Mouse (Mus musculus) spleen, postnatal 14 days (tissue): Measurements from ENCODE around the gene Pam.

Source experiments
- DNase-seq, 2 experiments: peaks; one replicate each; pipeline ENCODE4 v3.0.0; 2021 to 2022; ENCODE audit warnings: low spot score in 2 of 2

Gene Pam

DNA sequence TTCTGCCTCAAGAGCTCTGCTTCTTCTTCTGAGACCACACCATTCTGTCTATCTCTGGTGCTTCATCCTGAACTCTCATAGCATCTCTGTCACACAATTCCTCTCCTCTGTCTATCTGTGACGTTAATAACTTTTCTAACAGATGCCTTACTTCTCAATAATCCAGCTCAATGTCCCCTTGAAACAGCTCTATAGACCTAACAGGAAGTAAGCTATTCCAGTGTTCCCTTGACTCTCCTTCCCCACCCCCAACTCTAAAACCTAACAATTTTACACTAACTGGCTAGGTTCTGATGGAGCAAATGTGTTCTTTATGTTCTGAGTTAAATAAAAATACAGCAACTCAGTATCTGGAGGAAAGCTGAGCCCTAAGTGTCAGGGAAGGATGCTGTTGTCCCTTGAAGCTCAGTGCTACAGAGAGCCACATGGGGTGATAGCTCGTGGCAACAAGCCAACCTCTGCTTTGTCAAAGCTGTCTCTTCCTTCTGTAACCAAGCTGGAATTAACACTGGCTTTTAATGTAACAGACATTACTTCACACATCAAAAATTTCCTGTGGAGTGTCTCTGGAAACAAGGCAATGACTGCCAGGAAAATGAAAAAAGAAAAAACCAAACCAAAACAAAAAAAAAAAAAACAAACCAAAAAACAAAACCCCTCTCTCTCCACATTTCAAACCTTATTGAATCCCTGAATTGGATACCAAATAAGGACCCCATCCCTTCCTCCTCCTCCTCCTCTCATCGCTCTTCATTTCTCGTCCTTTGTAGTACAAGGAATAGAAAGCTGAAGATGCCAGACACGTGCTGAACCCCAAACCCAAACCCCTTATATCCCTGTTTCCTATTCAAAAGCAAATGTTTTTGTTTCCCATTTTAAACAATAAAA lies 261.7 kb downstream of the Pam start:
- DNase-seq: no peak

DNA sequence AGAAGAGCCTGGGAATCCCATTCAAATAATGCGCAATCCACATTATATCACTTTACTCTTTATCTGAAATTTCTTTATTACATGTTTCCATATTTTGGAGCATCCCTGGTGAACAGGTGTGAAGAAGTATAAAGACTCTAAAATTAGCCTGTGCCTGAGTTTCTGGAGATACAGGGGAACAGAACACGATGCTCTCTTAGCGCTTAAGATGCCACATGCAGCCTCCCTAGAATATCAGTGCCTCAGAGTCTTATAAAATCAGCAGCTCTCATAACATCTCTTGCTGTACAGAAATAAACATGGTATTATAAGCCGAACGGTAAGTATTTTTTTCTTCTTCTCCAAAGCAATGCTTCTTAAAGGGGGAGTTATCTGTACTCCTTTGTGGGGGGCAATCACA lies 267.4 kb downstream of the Pam start:
- DNase-seq: no peak

DNA sequence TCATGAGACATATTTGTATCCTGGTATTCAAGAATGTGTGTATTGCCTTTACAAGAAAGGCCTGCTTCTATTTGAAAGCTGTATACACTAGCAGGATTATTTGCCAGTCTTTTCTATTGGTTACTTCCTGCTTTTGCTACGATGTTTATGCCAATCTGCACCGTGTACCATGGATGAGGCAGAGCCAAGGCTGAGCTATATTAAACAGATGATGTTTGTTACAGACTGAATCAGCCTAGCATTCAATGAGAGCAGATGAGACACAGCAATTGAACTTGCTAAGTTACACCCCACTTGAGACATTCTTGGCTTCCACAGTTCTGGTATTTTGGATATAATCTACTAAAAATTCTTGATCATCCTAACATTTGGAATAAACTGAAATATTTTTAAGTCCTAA lies 267.9 kb downstream of the Pam start:
- no peak for DNase-seq

DNA sequence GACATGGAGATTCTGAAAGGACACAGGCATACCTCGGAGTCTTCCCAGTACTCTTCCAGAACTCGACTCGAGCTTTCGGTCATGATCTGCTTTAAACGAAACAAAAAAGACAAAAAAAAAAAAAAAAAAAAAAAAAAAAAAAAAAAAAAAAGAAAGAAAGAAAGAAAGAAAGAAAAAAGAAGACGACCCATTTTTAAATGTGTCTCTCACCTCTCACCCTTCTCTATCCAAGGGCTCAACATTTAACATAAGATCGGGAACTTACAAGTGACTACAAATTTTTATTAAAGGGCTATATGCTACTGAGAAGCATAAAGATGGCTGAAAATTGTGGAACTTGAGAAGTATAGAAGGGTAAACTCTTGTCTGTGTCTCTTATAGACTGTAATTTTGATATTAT lies 272.5 kb downstream of the Pam start:
- DNase-seq: no peak

DNA sequence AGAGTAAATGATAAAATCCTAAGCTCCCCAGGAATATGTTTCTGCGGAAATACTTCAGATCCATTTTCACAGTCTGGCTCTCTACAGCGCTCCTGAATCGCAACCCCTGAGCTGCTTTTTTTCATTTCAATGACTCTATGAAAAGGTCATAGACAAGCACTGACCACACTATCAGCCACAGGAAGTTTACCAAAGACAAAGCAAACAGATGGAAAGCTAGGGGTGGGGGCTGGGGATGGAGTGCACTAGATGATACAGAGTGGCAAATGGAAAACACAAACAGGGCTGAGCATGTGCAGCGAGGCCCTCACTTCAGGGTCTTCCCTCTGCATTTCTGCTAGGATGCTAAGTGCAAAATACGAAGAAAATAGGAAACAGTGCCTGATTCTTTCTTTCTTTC lies 273.2 kb downstream of the Pam start:
- no peak for DNase-seq

DNA sequence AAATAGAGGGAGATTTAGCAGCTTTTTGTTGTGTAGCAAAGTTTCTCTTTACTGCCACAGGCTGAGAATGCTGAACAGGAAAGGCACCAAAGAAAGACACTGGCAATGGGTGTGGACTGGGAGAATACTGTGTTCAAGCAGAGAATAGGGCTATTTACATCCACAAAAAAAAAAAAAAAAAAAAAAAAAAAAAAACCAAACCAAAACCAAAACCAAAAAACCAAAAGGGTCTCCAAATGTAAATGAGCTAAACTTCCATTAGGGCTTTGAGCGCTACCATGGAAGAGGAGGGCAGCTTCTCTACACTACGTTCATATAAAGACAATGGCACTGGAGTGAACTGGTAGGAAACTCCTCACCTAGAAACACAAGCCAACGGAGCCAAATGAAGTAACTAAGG lies 274.2 kb downstream of the Pam start:
- no peak for DNase-seq

DNA sequence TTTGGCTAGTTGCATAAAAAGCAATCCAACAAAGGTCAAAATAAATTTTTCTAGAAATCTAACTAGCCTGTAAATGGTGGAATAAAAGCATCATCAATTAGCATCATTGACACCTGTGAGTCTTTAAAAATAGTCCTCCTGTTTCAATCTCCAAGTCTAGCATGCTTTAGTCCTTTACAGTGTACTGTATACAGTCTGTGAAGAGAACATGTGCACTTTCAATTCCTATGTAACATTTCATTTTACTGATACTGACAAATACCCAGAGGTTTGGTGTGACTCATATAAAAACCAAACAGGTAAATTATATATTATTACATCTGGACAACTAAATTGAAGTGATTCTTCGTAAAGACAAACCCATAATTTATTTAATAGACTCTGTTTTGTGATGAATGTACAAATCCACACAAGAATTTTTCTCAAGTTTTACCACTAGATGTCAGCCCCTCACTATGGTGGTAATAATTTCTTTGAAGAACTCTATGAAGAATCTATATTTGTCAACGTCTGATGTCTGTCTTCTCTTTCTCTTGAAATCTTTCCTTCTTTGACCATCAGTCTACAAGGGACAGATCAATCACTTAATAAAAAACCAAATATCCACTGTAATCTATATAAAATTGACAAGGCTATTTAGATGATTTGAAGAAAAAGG lies 286.1 kb downstream of the Pam start:
- no peak for DNase-seq

DNA sequence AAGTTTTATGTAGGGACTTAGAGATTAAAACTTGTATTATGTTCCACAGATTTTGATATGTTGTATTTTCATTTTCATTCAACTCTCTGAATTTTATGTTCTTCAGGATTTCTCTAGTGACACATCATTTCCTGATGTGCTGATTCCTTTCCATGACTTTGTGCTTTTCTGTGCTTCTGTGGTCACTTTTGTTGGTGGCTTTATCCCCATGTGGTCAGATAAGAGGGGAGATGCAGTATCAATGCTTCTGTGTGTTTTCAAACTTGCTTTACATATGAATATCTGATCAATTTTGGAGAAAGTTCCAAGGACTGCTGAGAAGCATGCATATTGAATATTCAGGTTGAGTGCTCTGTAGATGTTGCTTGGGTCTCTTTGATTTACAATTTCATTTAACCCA lies 290.9 kb downstream of the Pam start:
- DNase-seq: no peak

DNA sequence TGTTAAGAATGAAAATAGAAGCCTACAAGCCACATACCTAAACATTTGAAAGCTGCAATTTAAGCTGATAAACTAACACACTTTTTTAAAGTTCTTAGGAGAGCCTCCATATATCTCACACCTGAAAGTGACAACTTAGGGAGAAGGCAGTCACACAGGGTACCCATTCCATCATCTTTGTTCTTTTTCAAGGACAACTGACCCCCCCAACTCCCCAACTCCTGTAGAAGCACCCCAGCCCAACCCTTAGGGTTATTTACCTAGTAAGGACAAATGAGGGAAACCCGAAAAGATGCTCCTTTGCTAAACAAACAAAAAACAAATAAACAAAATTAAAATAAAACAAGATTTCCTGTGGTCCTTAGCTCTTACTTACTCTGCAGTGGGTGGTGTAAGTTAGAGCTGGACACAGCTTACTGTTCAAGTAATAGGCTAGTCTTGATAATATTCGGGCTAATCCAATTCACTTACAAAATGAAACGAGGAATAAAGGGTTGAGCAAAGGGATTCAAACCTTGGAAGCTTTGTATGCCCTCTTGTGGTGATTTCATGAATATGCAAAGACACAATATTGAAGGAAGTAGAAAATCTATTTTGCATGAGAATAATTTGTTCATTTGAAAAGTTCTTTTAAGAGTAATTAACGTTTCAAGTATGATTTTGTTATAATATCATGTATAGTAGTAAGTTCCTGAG lies 293.1 kb downstream of the Pam start:
- DNase-seq: no peak

DNA sequence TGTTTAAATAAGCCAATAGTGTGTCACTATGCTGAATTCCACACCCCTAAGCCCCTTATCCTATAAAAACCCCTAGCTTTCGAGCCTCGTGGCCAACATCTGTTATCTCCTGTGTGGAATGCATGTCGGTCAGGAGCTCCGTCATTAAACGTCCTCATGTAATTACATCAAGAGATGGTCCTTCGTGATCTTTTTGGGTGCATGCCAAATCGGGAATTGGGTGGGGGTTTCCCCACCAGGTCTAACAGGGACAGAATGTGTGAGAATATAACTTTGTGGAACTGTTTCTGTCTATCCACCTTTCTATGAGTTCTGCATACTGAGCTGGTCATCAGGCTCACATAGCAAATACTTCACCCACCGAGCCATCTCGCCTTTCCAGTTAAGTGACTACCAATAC lies 299.5 kb downstream of the Pam start:
- DNase-seq: no peak

DNA sequence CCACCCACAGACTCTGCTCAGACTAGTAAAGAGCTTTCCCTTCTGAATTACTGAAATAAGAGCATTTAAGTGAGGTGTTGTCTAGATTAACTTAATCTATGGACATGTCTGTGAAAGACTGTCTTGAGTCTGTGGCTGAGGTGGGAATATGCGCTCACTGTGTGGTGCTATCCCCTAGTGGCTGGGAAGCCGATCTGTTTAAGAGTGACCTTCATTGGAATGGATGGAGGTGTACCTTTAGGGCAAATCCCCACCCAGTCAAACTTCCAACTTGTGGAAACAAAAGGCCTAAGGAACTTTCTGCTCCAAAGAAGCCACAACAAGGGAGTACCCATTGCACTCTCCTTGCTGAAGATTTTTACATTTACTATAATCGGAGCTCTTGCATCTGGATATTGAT lies 301.3 kb downstream of the Pam start:
- no peak for DNase-seq

DNA sequence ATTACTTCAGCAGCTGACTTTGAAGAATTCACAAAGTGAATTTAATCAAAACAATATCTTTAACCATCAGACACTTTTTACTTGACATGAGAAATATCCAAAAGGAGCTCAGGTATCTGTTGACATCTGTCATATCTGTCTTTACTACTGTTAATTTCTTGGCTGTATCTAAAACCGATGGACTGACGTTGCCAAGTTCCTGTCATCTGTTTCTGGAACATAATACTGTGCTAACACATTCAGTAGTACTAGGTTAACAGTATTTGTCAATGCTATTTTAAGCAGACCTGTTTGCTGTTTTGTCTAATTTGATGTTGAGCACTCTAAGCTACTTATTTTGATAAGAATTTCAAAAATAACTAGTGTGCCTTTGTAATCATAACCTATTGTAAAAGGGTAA lies 307.0 kb downstream of the Pam start:
- no peak for DNase-seq

DNA sequence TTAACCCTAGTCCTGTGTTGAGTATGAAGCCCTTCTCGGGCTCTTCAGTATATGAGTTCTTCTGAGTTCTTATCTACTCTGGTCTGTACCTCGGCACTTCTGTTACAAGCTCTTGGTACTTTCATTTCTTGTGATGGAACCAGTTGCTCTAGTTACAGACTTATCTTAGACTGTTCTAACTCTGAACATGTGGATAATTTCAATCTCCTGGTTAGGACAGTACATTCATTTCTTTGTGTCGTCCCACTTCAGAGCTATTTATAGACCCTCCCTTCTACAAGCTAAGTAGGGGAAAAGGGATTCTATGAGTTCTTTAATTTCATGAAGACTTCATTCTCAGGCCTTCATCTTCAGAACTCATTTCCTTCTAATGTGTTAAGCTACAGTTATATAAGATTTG lies 307.8 kb downstream of the Pam start:
- DNase-seq: no peak

DNA sequence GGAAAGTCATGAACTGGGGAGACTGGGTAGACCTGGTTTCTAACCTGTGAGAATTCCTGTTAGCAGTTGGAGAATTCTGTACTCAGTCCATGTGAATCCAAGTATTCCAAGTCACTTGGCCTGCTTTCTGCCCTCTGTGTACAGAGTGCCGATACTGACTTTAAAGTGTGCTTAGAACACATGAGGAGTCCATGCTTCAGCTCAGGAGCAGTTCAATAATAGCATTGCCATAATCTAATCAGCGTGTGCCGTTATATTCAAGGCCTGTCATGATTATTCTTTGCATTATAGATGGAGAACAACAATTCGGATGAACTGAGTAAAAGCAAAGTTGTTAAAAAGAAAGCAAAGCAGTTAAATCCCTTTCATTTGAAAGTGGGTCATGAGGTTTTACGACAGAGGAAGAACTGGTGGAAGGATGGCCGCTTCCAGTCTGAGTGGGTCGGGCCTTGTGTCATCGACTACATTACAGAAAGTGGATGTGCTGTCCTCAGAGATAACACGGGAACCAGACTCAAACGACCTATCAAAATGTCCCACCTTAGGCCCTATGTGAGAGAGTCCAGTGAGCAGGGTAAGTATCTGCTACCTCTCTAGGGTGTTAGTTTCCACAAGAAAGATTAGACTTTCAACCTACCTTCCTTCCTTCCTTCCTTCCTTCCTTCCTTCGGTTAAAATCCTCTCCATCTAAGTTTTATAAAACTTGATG lies 309.6 kb downstream of the Pam start:
- no peak for DNase-seq

DNA sequence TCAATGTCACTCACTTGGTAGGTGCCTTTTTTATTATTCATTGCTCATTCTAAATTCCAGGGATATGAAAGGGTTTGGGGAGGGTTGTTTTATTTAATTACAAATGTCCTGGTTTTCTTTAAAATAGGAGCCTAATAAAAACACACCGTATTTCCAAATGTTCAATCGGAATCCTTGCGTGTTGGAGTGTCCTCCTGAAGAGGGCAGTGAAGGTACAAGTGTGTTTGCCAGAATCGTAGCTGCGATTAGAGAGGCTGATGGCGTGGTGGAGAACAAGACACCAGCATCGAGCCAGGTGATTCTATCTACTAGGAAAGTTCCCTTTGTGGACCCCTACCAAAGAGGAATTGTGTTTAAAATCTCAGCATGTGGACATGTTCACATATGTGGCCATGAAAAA lies 310.5 kb downstream of the Pam start:
- DNase-seq: no peak

DNA sequence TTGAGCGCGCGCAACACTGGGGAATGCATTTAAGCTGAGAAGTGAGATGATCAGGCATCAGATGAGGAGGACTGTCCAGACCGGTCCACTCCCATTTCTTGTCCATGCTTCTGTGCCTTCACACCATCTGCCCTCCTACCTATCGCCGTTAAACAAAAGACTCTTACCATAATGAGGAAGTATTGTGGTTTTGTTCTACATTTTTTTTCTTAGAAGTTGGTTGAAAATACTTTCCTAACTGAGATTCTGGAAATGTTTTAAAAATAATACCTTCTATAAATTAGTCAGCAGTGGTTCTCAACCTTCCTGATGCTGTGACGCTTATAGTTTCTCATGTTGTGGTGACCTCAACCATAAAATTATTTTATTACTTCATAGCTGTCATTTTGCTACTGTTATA lies 313.8 kb downstream of the Pam start:
- DNase-seq: no peak

DNA sequence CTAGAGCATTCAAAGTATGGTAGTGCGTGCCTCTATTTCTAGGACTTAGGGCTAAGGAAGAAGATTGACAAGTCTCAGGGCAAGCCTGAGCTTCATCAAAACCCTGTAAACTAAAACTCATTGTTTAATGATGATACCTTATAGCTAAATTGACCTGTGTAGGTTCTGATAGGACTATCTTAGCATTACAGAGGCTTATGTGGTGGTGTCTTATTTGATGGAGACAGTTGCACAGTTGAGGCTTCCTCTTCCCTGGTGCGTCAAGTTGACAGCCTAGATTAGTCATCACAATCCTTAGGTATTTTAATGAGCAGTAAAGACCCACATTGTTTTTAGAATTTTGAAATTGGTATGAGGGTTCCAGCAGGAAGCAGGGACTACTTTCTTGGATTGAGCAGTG lies 321.5 kb downstream of the Pam start:
- no peak for DNase-seq

DNA sequence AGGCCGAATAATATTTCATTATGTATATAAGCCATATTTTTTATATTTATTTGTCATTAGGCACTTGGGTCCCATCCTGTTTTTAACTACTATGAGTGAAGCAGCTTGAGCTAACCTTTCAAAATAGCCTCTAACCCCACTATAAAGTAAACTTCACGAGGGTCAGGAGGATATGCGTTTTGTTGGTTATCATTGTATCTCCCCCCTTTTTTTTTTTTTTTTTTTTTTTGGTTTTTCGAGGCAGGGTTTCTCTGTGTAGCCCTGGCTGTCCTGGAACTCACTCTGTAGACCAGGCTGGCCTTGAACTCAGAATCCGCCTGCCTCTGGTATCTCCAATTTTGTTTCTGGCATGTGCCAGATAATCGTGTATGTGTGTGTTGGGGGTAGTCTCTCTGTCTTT lies 322.1 kb downstream of the Pam start:
- no peak for DNase-seq

DNA sequence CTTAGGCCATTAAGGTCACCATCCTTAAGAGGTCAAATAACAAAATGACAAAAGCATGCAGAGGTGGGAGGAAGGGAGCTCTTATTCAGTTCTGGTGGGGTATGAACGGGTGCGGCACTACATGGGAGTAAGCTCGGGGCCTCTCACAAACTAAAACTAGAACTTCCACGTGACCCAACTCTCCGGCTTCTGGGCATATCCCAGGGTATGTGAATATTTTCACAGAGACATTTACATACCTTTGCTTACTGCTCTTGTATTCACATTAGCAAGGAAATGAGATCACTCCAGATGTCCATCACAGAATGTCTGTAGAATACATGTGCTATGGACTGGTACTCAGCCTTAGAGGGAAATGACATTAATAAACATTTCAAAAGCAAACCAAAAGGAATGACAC lies 323.7 kb downstream of the Pam start:
- no peak for DNase-seq

DNA sequence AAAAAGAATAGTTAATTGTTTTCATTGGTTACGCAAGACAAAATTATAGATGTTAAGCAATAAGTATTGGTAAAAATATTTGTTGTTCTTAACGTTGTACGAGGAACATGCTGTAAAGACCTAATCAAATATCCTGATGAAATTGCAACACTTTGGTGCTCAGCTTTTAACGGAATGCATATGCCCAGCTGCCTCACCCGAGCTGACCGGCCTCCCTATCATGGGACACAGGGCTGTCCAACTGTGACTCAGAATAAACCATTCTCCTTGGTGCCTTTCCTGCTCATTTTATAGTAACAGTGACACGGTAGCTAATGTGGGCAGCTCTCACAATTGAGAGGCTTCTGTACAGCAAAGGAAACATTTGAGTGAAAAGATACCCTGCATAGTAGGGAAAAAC lies 324.3 kb downstream of the Pam start:
- no peak for DNase-seq

DNA sequence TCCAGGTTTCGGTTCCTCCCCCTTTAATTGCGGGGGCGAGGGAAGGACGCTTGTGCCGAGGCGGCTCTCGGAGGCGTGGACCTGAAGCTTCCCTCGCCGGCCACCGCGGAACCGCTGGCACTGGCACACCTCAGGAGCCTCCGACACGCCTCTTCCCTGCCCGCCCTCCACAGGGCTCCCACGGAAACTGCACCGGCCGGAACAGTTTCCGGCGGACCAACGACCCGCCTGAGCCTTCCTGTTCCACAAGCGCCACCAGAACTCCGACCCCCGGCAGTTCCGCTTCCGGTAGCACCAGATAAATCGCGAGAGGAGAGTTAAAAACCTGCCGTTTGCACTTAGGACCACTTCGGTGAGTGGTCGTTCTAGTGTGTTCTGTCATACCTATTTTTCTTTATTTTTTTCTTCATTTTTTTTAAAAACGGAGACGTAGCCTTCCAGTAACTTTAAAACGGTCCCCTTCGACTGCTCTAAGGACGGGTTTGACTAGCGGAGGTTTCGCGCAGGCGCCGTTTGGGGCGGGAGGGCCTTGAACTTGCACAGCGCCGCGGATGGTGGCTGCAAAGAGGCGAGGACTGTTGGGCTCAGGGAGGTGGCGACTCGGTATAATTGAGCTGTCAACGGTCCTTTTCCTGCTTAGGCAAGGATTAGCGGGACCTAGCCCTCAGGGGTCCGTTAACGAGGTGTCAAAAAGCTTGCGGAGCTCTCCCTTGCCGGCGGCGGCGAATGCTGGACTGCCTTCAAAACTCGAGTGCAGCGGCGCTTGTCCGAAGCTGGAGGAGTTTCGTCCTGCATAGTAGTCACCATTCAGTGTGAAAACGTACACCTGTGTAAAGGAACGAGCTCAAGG lies 325.3 kb downstream of the Pam start, which contains the start of the genes Gin1 and Ppip5k2:
Gene Gin1, plus strand, starts transcription at position 269 of the 850 bp plus-strand sequence.
Gene Ppip5k2, minus strand, starts transcription at position 508 of the 850 bp plus-strand sequence.
- DNase-seq: peak; percentile 88 to 91
